Mouse (Mus musculus) embryonic fibroblast, embryonic 13.5 days (primary cell): Measurements from ENCODE around the gene Trip12. TPM values are rescaled to one million over a fixed set of nuclear protein-coding genes. Genes with fewer than 3 reads are reported as not detected.

ENCODE experiments used
- H3K27ac ChIP-seq: 2 replicates; pipeline ENCODE4 v1.5.1; 2012; ENCODE audit warnings: low read length, control low read depth, inconsistent platforms; ENCODE audit not compliant: insufficient read depth
- H3K4me1 ChIP-seq: 2 replicates; pipeline ENCODE4 v1.6.1; 2011; ENCODE audit warnings: low read length; ENCODE audit not compliant: control insufficient read depth, insufficient read depth
- H3K4me3 ChIP-seq: 2 replicates; pipeline ENCODE4 v1.5.1; 2011; ENCODE audit warnings: mild to moderate bottlenecking, control low read depth, low read length; ENCODE audit not compliant: insufficient read depth
- CTCF ChIP-seq: IDR thresholded peaks from 2 replicates; pipeline ENCODE4 v1.5.1; 2011; ENCODE audit warnings: mild to moderate bottlenecking, control low read depth, low read length, moderate library complexity, borderline replicate concordance; ENCODE audit not compliant: insufficient read depth
- POLR2A ChIP-seq: IDR thresholded peaks from 2 replicates; pipeline ENCODE4 v1.6.1; 2011; ENCODE audit warnings: low read depth, mild to moderate bottlenecking, control low read depth, low read length, moderate library complexity
- polyA plus RNA-seq: library from polyadenylated mRNA; stranded (reverse); fragments of >200 nt; gene quantifications from 2 replicates; pipeline ENCODE4 v1.2.4, GENCODE M21; 2011; ENCODE audit warnings: low read depth; ENCODE audit not compliant: missing spikeins, insufficient read length

The Trip12 gene
- polyA plus RNA-seq, 1 experiment, result 278 TPM

- TF ChIP-seq POLR2A (no peak), CTCF (no peak)
- Histone ChIP-seq H3K4me3 (no peak overlapping the region), H3K4me1 (no peaks in the 10 kb centered on the region), H3K27ac (no peak overlapping the region)
Measured at GRCm38 (mm10) chr1:84879571-84880120, 39.3 kb upstream of the Trip12 start.

- Histone ChIP-seq H3K27ac (no peak overlapping the region), H3K4me3 (no peak overlapping the region), H3K4me1 (no peaks in the 10 kb centered on the region)
- TF ChIP-seq POLR2A (no peak), CTCF (no peak)
Measured at GRCm38 (mm10) chr1:84877590-84877989, 37.3 kb upstream of the Trip12 start.

- no peaks in the 10 kb centered on the region for H3K4me1 ChIP-seq
- TF ChIP-seq POLR2A (no peak), CTCF (no peak)
- H3K27ac ChIP-seq, result no peak overlapping the region
- H3K4me3 ChIP-seq, result no peak overlapping the region
Measured at GRCm38 (mm10) chr1:84872939-84873338, 32.6 kb upstream of the Trip12 start.

GRCm38 (mm10) chr1:84872105-84872504 is 31.8 kb upstream of the Trip12 start:
- no peaks in the 10 kb centered on the region for H3K4me1 ChIP-seq
- TF ChIP-seq CTCF, result no peak
- TF ChIP-seq POLR2A, result no peak
- H3K4me3 ChIP-seq, result no peak overlapping the region
- H3K27ac ChIP-seq, result no peak overlapping the region

- TF ChIP-seq CTCF (no peak), POLR2A (no peak)
- Histone ChIP-seq H3K27ac (no peak overlapping the region), H3K4me3 (no peak overlapping the region), H3K4me1 (no peaks in the 10 kb centered on the region)
Measured at GRCm38 (mm10) chr1:84871131-84871530, 30.8 kb upstream of the Trip12 start.

GRCm38 (mm10) chr1:84869498-84869897 is 29.2 kb upstream of the Trip12 start:
- TF ChIP-seq POLR2A, result no peak
- no peak for TF ChIP-seq CTCF
- H3K27ac ChIP-seq, result no peak overlapping the region
- H3K4me1 ChIP-seq, result no peaks in the 10 kb centered on the region

GRCm38 (mm10) chr1:84868841-84869240 is 28.5 kb upstream of the Trip12 start:
- H3K4me3 ChIP-seq, result no peak overlapping the region
- no peaks in the 10 kb centered on the region for H3K4me1 ChIP-seq
- no peak overlapping the region for H3K27ac ChIP-seq
- TF ChIP-seq CTCF (no peak), POLR2A (no peak)

More at GRCm38 (mm10) chr1:84869498-84869897, 29.2 kb upstream of the Trip12 start:
- H3K4me3 ChIP-seq, result no peak overlapping the region

- Histone ChIP-seq H3K4me1 (no peaks in the 10 kb centered on the region), H3K4me3 (no peak overlapping the region), H3K27ac (no peak overlapping the region)
- TF ChIP-seq POLR2A, result no peak
Measured at GRCm38 (mm10) chr1:84868311-84868710, 28.0 kb upstream of the Trip12 start.

GRCm38 (mm10) chr1:84866706-84867230 is 26.5 kb upstream of the Trip12 start:
- Histone ChIP-seq H3K4me3 (no peak overlapping the region), H3K27ac (no peak overlapping the region), H3K4me1 (no peaks in the 10 kb centered on the region)
- TF ChIP-seq POLR2A, result no peak
- no peak for TF ChIP-seq CTCF

- H3K27ac ChIP-seq, result no peak overlapping the region
- no peaks in the 10 kb centered on the region for H3K4me1 ChIP-seq
- H3K4me3 ChIP-seq, result no peak overlapping the region
- TF ChIP-seq POLR2A (no peak), CTCF (no peak)
Measured at GRCm38 (mm10) chr1:84866231-84866630, 25.9 kb upstream of the Trip12 start.
